Mouse (Mus musculus): ENCODE data around the gene Ccdc177. TPM values are rescaled to one million over a fixed set of nuclear protein-coding genes. Genes with fewer than 3 reads are reported as not detected.

Gene Ccdc177
- polyA plus RNA-seq, 1 experiment from 2014 or later: 0.03 TPM

- 74% methylated on average over 15 of the region's 15 CpGs for WGBS
- Histone ChIP-seq H3K4me1 (peaks cover 7% of the 10 kb centered on the region; the same call in 1 of the 2 replicates), H3K27me3 (ENCODE audit: insufficient read depth, poor library complexity, severe bottlenecking) (peaks cover 45% of the 10 kb centered on the region), H3K36me3 (no peaks in the 10 kb centered on the region), H3K27ac (no peak overlapping the region), H3K4me3 (no peak overlapping the region), H3K9me3 (no peaks in the 10 kb centered on the region)
- no peak for DNase-seq (ENCODE audit: low spot score)
These were observed 39.0 kb downstream of the Ccdc177 start for GRCm38 (mm10) chr12:80721458-80721857.

GRCm38 (mm10) chr12:80720507-80720906, 40.0 kb downstream of the Ccdc177 start:
- H3K4me1 ChIP-seq: peaks cover 17% of the 10 kb centered on the region
- no peaks in the 10 kb centered on the region for H3K36me3 ChIP-seq
- no peak for DNase-seq (ENCODE audit: low spot score)
- peaks cover 38% of the 10 kb centered on the region for H3K27me3 ChIP-seq (ENCODE audit: insufficient read depth, poor library complexity, severe bottlenecking)
- H3K4me3 ChIP-seq: no peak overlapping the region
- no peak overlapping the region for H3K27ac ChIP-seq
- H3K9me3 ChIP-seq: no peaks in the 10 kb centered on the region
- WGBS: 83% methylated on average over 12 of the region's 12 CpGs

- H3K9me3 ChIP-seq: no peaks in the 10 kb centered on the region
- peaks cover 25% of the 10 kb centered on the region for H3K4me1 ChIP-seq
- H3K27ac ChIP-seq: no peak overlapping the region
- WGBS: 69% methylated on average over 2 of the region's 2 CpGs
- H3K27me3 ChIP-seq (ENCODE audit: insufficient read depth, poor library complexity, severe bottlenecking): peaks cover 38% of the 10 kb centered on the region; the same call in 1 of the 2 replicates
- H3K4me3 ChIP-seq: no peak overlapping the region
- no peak for DNase-seq (ENCODE audit: low spot score)
- H3K36me3 ChIP-seq: no peaks in the 10 kb centered on the region
These were observed 41.3 kb downstream of the Ccdc177 start for GRCm38 (mm10) chr12:80719141-80719540.

GRCm38 (mm10) chr12:80715915-80716314, 44.6 kb downstream of the Ccdc177 start:
- 41% methylated on average over 6 of the region's 6 CpGs for WGBS
- Histone ChIP-seq H3K4me1 (peaks cover 25% of the 10 kb centered on the region), H3K9me3 (no peaks in the 10 kb centered on the region), H3K4me3 (no peak overlapping the region), H3K36me3 (no peaks in the 10 kb centered on the region), H3K27ac (peak overlapping the region; percentile 59; the same call in 1 of the 2 replicates), H3K27me3 (ENCODE audit: insufficient read depth, poor library complexity, severe bottlenecking) (peaks cover 31% of the 10 kb centered on the region; the same call in 1 of the 2 replicates)
- DNase-seq (ENCODE audit: low spot score): no peak

GRCm38 (mm10) chr12:80706915-80707604, 53.4 kb downstream of the Ccdc177 start:
- Histone ChIP-seq H3K27me3 (ENCODE audit: insufficient read depth, poor library complexity, severe bottlenecking) (peaks cover 28% of the 10 kb centered on the region; the same call in 1 of the 2 replicates), H3K4me3 (no peak overlapping the region), H3K27ac (no peak overlapping the region), H3K36me3 (no peaks in the 10 kb centered on the region), H3K9me3 (no peaks in the 10 kb centered on the region), H3K4me1 (peaks cover 20% of the 10 kb centered on the region)
- no peak for DNase-seq (ENCODE audit: low spot score)
- 48% methylated on average over 6 of the region's 6 CpGs for WGBS

GRCm38 (mm10) chr12:80706208-80706914, 54.1 kb downstream of the Ccdc177 start:
- Histone ChIP-seq H3K27me3 (ENCODE audit: insufficient read depth, poor library complexity, severe bottlenecking) (peaks cover 28% of the 10 kb centered on the region; the same call in 1 of the 2 replicates), H3K36me3 (no peaks in the 10 kb centered on the region), H3K9me3 (no peaks in the 10 kb centered on the region), H3K4me3 (no peak overlapping the region), H3K4me1 (peaks cover 20% of the 10 kb centered on the region), H3K27ac (no peak overlapping the region)
- WGBS: 46% methylated on average over 11 of the region's 11 CpGs
- no peak for DNase-seq (ENCODE audit: low spot score)

Other genes starting within 250 kb of the Ccdc177 start
- gene Galnt16, start 242.4 kb downstream of the Ccdc177 start, polyA plus RNA-seq (2016; fragmentation: Nextera tagmentation; extraction: Ambion mirVana): 2.4 and 5.2 TPM in 2 replicates
- gene Slc39a9, start 116.8 kb downstream of the Ccdc177 start, polyA plus RNA-seq (2016; fragmentation: Nextera tagmentation; extraction: Ambion mirVana): 21.6 and 24.5 TPM in 2 replicates
- 265 and 347 TPM in 2 replicates for gene Erh, start 116.3 kb downstream of the Ccdc177 start, polyA plus RNA-seq (2016; fragmentation: Nextera tagmentation; extraction: Ambion mirVana)
- gene Plekhd1, start 68.1 kb downstream of the Ccdc177 start, polyA plus RNA-seq (2016; fragmentation: Nextera tagmentation; extraction: Ambion mirVana): 0.38 and 0.63 TPM in 2 replicates
- gene Susd6, start 29.8 kb upstream of the Ccdc177 start, polyA plus RNA-seq (2016; fragmentation: Nextera tagmentation; extraction: Ambion mirVana): 14.9 and 16.5 TPM in 2 replicates
- gene Srsf5, start 184.8 kb upstream of the Ccdc177 start, polyA plus RNA-seq (2016; fragmentation: Nextera tagmentation; extraction: Ambion mirVana): 386 and 404 TPM in 2 replicates
- gene Slc10a1, start 208.0 kb upstream of the Ccdc177 start, polyA plus RNA-seq (2016; fragmentation: Nextera tagmentation; extraction: Ambion mirVana): 0.55 and 0.58 TPM in 2 replicates

Measured in heart, embryonic 10.5 days (tissue).